Mouse (Mus musculus): Measurements from ENCODE around the gene Apof. TPM values are rescaled to one million over a fixed set of nuclear protein-coding genes. Genes with fewer than 3 reads are reported as not detected.

Apof gene
- 0.19 TPM in 1 of 2 replicates, not detected in the other for polyA plus RNA-seq (2015; fragmentation: Nextera tagmentation; extraction: Ambion mirVana)

- WGBS, result 86% methylated on average over 6 of the region's 6 CpGs
Measured at GRCm38 (mm10) chr10:128268371-128268770, at the start of gene Apof. Gene Apof (plus strand): TSS chr10:128268671.

DNA sequence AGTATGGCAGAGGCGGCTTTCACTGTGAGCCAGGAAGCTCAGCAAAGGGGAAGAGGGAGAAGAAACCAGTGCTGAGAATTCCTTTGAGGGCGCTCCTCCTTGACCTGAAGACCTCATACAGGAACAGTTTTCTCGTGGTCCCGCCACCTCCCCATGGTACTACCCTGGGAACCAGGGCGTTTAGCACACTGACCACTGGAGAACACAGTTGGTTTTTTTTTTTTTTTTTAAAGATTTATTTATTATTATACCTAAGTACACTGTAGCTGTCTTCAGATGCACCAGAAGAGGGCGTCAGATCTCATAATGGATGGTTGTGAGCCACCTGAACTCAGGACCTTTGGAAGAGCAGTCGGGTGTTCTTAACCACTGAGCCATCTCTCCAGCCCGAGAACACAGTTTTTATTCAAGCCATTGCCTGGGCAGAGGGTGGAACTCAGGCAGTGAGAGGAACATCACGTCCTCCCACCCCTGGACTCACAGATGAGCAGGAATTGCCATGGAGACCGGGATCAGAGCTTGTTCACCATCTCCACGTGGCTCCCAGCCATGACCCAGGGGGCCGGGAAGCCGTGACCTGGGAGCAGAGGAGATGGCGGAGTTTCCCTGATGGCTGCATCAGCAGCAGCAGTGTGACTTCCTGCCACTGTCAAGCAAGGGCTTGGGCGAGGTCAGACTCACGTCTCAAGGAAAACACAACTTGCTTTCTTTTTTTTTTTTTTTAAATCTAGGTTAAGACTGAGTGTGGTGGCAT, 46.8 kb upstream of the Apof start:
- Histone ChIP-seq H3K9ac (replicated peaks) (no peak overlapping the region), H3K36me3 (no peaks in the 10 kb centered on the region), H3K4me3 (replicated peaks) (no peak overlapping the region), H3K4me2 (no peak overlapping the region), H3K9me3 (replicated peaks) (no peaks in the 10 kb centered on the region), H3K27me3 (replicated peaks) (no peaks in the 10 kb centered on the region), H3K27ac (replicated peaks) (no peak overlapping the region), H3K4me1 (no peaks in the 10 kb centered on the region)
- ATAC-seq (ENCODE audit: low FRiP score), result no peak
- WGBS, result 71% methylated on average over 16 of the region's 16 CpGs

More at GRCm38 (mm10) chr10:128268371-128268770, at the start of gene Apof:
- no peak within 1 kb of the TSS for H3K4me2 ChIP-seq
- H3K27ac ChIP-seq (replicated peaks), result no peak within 1 kb of the TSS
- H3K27me3 ChIP-seq (replicated peaks), result no peaks in the 10 kb centered on the region
- H3K36me3 ChIP-seq, result no peaks in the 10 kb centered on the region
- H3K9me3 ChIP-seq (replicated peaks), result no peaks in the 10 kb centered on the region
- ATAC-seq (ENCODE audit: low FRiP score), result no peak
- peaks cover 7% of the 10 kb centered on the region; the same call in 1 of the 2 replicates for H3K4me1 ChIP-seq
- no peak within 1 kb of the TSS for H3K4me3 ChIP-seq (replicated peaks)
- H3K9ac ChIP-seq (replicated peaks), result no peak within 1 kb of the TSS

DNA sequence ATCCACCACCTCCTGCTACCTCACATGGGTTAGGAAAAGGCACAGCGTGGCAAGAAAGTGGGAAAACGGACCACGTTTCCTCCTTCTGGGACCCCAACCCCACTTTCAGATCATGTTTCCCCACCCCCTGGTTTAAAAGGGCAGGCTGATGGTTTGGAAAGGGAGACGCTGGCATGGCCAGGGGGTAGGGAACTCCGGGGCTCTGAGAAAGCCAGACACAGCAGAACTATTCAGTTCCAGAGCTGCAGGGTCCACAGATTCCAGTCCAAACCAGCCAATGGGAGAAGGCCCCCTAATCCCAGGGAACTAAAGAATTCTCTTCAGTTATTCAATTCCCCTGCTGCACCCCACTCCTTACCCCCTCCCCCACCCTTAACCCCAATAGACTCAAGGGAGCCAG, 43.4 kb upstream of the Apof start:
- H3K4me3 ChIP-seq (replicated peaks), result no peak overlapping the region
- no peak overlapping the region for H3K4me2 ChIP-seq
- no peak overlapping the region for H3K9ac ChIP-seq (replicated peaks)
- H3K27ac ChIP-seq (replicated peaks), result no peak overlapping the region
- no peaks in the 10 kb centered on the region for H3K27me3 ChIP-seq (replicated peaks)
- no peak for ATAC-seq (ENCODE audit: low FRiP score)
- no peaks in the 10 kb centered on the region for H3K9me3 ChIP-seq (replicated peaks)
- no peaks in the 10 kb centered on the region for H3K4me1 ChIP-seq
- 58% methylated on average over 5 of the region's 5 CpGs for WGBS
- no peaks in the 10 kb centered on the region for H3K36me3 ChIP-seq

GRCm38 (mm10) chr10:128225538-128225937, 42.9 kb upstream of the Apof start, which contains the start of gene Mip:
Gene Mip (plus strand): TSS chr10:128225838.
- Histone ChIP-seq H3K4me1 (no peaks in the 10 kb centered on the region), H3K4me3 (replicated peaks) (no peak within 1 kb of the TSS), H3K9me3 (replicated peaks) (no peaks in the 10 kb centered on the region), H3K27ac (replicated peaks) (no peak within 1 kb of the TSS), H3K27me3 (replicated peaks) (no peaks in the 10 kb centered on the region), H3K36me3 (no peaks in the 10 kb centered on the region), H3K4me2 (no peak within 1 kb of the TSS), H3K9ac (replicated peaks) (no peak within 1 kb of the TSS)
- ATAC-seq (ENCODE audit: low FRiP score), result no peak
- 41% methylated on average over 4 of the region's 4 CpGs for WGBS

DNA sequence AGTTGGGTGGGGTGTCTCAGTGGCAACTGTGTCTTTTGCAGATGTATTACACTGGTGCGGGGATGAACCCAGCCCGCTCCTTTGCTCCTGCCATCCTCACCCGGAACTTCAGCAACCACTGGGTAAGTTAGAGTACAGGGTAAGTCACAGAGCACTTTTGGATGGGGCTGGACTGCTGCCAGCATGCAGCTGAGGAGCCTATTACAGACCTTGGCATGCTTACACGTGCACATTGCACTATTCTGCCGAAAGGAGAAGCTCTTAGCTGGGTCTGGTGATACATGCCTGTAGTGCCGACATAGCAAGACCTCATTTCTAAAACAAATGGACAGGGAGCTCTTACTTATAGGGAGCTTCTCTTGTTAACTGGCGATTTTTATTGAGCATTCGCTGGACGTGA, 40.9 kb upstream of the Apof start:
- 82% methylated on average over 9 of the region's 9 CpGs for WGBS
- Histone ChIP-seq H3K27me3 (replicated peaks) (no peaks in the 10 kb centered on the region), H3K9me3 (replicated peaks) (no peaks in the 10 kb centered on the region), H3K4me3 (replicated peaks) (no peak overlapping the region), H3K27ac (replicated peaks) (no peak overlapping the region), H3K4me2 (no peak overlapping the region), H3K9ac (replicated peaks) (no peak overlapping the region), H3K4me1 (peaks cover 7% of the 10 kb centered on the region), H3K36me3 (no peaks in the 10 kb centered on the region)
- no peak for ATAC-seq (ENCODE audit: low FRiP score)

DNA sequence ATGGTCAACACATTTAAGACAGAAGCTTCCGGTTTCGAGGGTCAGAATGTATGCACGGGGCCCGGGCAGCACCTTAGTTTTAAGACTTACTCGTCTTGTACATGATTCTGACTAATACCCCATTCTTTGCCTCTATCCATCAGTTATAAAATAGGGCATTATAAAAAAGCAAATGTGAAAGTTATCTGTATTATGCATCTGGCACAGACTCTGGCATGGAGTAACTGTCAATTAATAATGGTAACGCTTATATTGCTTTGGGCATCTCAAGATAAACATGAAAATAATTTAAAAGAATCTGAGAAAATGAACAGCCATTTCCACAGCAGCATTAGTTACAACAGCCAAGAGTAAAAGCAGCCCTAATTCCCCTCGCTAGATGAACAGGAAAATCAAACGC, 40.5 kb upstream of the Apof start:
- no peak overlapping the region for H3K4me2 ChIP-seq
- no peak overlapping the region for H3K4me3 ChIP-seq (replicated peaks)
- no peak overlapping the region for H3K27ac ChIP-seq (replicated peaks)
- peaks cover 11% of the 10 kb centered on the region for H3K4me1 ChIP-seq
- H3K27me3 ChIP-seq (replicated peaks), result no peaks in the 10 kb centered on the region
- ATAC-seq (ENCODE audit: low FRiP score), result no peak
- 97% methylated on average over 8 of the region's 8 CpGs for WGBS
- H3K9me3 ChIP-seq (replicated peaks), result no peaks in the 10 kb centered on the region
- H3K36me3 ChIP-seq, result no peaks in the 10 kb centered on the region
- no peak overlapping the region for H3K9ac ChIP-seq (replicated peaks)

DNA sequence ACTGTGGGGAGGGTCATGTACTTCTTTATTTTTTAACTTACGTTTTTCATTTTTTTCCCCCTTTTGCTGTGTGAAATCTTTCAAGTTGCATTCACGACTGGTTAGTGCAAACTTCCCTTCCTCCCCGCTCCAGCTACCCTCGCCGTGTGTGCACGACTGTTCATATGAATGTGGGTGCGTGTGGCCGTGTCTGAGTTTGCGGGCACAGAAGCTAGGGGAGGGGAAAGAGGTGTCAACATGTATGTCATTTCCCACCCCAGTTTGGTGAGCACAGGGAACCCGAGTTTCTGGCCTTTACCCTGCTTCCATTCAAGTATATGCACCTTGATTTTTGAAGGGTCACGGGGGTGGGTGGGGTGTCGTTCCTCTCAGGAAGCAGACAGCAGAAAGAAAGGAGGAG, 37.9 kb upstream of the Apof start:
- no peak for ATAC-seq (ENCODE audit: low FRiP score)
- no peak overlapping the region for H3K4me2 ChIP-seq
- H3K27me3 ChIP-seq (replicated peaks), result no peaks in the 10 kb centered on the region
- H3K9ac ChIP-seq (replicated peaks), result no peak overlapping the region
- H3K4me1 ChIP-seq, result peaks cover 12% of the 10 kb centered on the region
- H3K9me3 ChIP-seq (replicated peaks), result no peaks in the 10 kb centered on the region
- 77% methylated on average over 12 of the region's 12 CpGs for WGBS
- H3K27ac ChIP-seq (replicated peaks), result no peak overlapping the region
- no peak overlapping the region for H3K4me3 ChIP-seq (replicated peaks)
- H3K36me3 ChIP-seq, result no peaks in the 10 kb centered on the region

- 16% methylated on average over 5 of the region's 5 CpGs for WGBS
Measured at GRCm38 (mm10) chr10:128231146-128231545, 37.3 kb upstream of the Apof start.

DNA sequence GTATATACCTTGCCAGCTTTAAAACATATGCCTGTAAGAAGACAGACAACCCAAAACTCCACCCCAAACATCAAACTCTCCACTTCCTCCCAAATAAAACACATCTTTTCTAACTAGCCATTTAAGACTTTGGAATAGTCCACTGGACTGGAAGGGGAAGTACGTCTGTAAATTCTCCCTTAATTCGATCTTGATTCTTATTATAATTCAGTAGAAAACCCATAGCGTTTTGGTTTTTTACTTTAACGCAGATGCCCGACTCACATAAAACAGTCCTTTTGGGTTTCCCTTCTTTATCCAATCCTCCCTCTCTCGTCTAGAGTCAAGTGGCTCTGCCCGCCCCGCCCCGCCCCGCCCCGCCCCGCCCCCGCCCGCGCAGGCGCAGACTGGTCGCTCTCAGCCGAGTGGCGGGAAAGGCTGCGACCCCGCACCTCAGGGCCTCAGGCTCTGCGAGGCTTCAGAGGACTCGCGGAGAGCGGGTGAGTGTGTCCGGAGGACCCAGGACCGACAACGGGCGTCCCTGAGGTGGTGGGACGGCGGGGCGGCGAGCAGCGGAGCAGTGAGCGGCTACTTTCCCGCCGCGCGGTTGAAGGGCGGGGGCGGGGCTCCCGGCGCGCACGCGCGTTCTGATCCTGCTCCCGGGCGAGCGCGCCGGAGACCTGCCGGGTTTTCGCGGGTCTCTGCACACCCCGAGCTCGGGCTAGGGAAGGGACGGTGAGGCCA, 36.6 kb upstream of the Apof start, which contains the start of gene Timeless:
Timeless (plus strand) TSS at position 369 of the 723 bp plus-strand sequence.
- ATAC-seq (ENCODE audit: low FRiP score), result peak; percentile 96
- Histone ChIP-seq H3K27me3 (replicated peaks) (no peaks in the 10 kb centered on the region), H3K9ac (replicated peaks) (peak within 1 kb of the TSS; percentile 79), H3K4me2 (peak within 1 kb of the TSS; percentile 73), H3K36me3 (no peaks in the 10 kb centered on the region), H3K27ac (replicated peaks) (peak within 1 kb of the TSS; percentile 94), H3K9me3 (replicated peaks) (no peaks in the 10 kb centered on the region), H3K4me1 (peaks cover 12% of the 10 kb centered on the region), H3K4me3 (replicated peaks) (peak within 1 kb of the TSS; percentile 88)
- WGBS, result under 1% methylated on average over 54 of the region's 58 CpGs

More at GRCm38 (mm10) chr10:128231146-128231545, 37.3 kb upstream of the Apof start:
- ATAC-seq (ENCODE audit: low FRiP score), result no peak
- Histone ChIP-seq H3K4me1 (peaks cover 12% of the 10 kb centered on the region), H3K27me3 (replicated peaks) (no peaks in the 10 kb centered on the region), H3K4me3 (replicated peaks) (peak overlapping the region; percentile 88), H3K4me2 (peak overlapping the region; percentile 73), H3K27ac (replicated peaks) (no peak overlapping the region; the same call in 1 of the 2 replicates), H3K9ac (replicated peaks) (0 out of 2 replicates have a peak overlapping the region, but pooled peaks have one; percentile 79), H3K36me3 (no peaks in the 10 kb centered on the region), H3K9me3 (replicated peaks) (no peaks in the 10 kb centered on the region)

DNA sequence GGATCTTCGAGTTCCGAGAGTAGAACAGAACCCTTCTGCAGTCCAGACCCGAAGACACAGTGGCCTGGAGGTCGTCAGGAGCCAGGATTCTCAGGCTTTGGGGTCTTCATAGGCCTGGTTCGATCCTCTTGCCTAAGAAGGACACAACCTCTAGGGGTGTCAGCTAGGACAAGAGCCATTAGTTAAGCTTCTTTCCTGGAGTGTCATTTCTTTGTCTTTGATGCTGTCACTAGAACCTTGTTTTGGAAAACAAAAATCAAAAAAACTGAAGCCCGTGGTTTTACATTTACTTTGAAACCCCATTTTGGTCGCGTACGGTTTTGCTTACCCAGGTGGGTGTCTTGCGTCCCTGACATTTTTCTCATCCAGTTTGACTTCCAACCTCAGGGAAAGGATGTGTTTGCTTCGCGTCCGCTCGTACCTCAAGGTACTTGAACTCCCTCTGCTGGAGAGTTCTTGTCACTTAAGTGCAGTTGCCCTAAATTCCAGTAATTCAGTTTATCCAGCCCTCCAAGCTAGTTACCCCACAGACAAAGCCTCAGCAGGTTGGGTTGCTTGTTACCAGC, 36.0 kb upstream of the Apof start:
- Histone ChIP-seq H3K4me1 (peaks cover 12% of the 10 kb centered on the region), H3K36me3 (no peaks in the 10 kb centered on the region), H3K9ac (replicated peaks) (peak overlapping the region; percentile 79), H3K27me3 (replicated peaks) (no peaks in the 10 kb centered on the region), H3K9me3 (replicated peaks) (no peaks in the 10 kb centered on the region), H3K4me2 (peak overlapping the region; percentile 73), H3K4me3 (replicated peaks) (peak overlapping the region; percentile 88), H3K27ac (replicated peaks) (peak overlapping the region; percentile 94)
- WGBS, result under 1% methylated on average over 14 of the region's 14 CpGs
- peak; percentile 48 for ATAC-seq (ENCODE audit: low FRiP score)

GRCm38 (mm10) chr10:128236321-128236720, 32.1 kb upstream of the Apof start:
- Histone ChIP-seq H3K4me3 (replicated peaks) (no peak overlapping the region), H3K9ac (replicated peaks) (no peak overlapping the region), H3K36me3 (peaks cover 9% of the 10 kb centered on the region; the same call in 1 of the 2 replicates), H3K27ac (replicated peaks) (no peak overlapping the region), H3K4me1 (peaks cover 12% of the 10 kb centered on the region), H3K9me3 (replicated peaks) (no peaks in the 10 kb centered on the region), H3K4me2 (no peak overlapping the region), H3K27me3 (replicated peaks) (no peaks in the 10 kb centered on the region)
- WGBS, result 90% methylated on average over 4 of the region's 4 CpGs
- ATAC-seq (ENCODE audit: low FRiP score), result no peak

Data from neural tube, embryonic 15.5 days (tissue).